Mouse (Mus musculus) thymus, adult 2 months (tissue): Measurements from ENCODE around the gene Adat3. TPM values are rescaled to one million over a fixed set of nuclear protein-coding genes. Genes with fewer than 3 reads are reported as not detected.

ENCODE experiments used
- DNase-seq: peaks from one replicate; pipeline ENCODE4 v3.0.0; 2021
- H3K27ac ChIP-seq: fragments of 200-500 bp; 2 replicates; pipeline ENCODE4 v1.5.1; 2012; ENCODE audit warnings: low read length, control low read depth; ENCODE audit not compliant: control insufficient read depth, insufficient read depth
- H3K27me3 ChIP-seq: fragments of 200-500 bp; 2 replicates; pipeline ENCODE4 v1.6.1; 2012; ENCODE audit warnings: mild to moderate bottlenecking, low read length, moderate library complexity, mixed read lengths; ENCODE audit not compliant: control insufficient read depth, insufficient read depth
- H3K36me3 ChIP-seq: fragments of 200-500 bp; 2 replicates; pipeline ENCODE4 v1.6.1; 2012; ENCODE audit warnings: mild to moderate bottlenecking, low read length, moderate library complexity; ENCODE audit not compliant: control insufficient read depth, insufficient read depth
- H3K4me1 ChIP-seq: fragments of 200-500 bp; replicated peaks from 2 replicates; pipeline ENCODE4 v1.6.1; 2012; ENCODE audit warnings: low read length; ENCODE audit not compliant: control insufficient read depth, insufficient read depth
- H3K4me3 ChIP-seq: fragments of 200-500 bp; 2 replicates; pipeline ENCODE4 v1.5.1; 2012; ENCODE audit warnings: mild to moderate bottlenecking, low read length, control low read depth, moderate library complexity; ENCODE audit not compliant: control insufficient read depth, insufficient read depth
- CTCF ChIP-seq: fragments of 200-500 bp; IDR thresholded peaks from 2 replicates; pipeline ENCODE4 v1.5.1; 2012; ENCODE audit warnings: mild to moderate bottlenecking, control low read depth, low read length, moderate library complexity, borderline replicate concordance; ENCODE audit not compliant: control insufficient read depth, poor library complexity, insufficient read depth; ENCODE audit errors: extremely low read depth
- POLR2A ChIP-seq: fragments of 200-500 bp; IDR thresholded peaks from 2 replicates; pipeline ENCODE4 v1.6.1; 2012; ENCODE audit warnings: mild to moderate bottlenecking, low read length, control low read depth, moderate library complexity; ENCODE audit not compliant: control insufficient read depth, poor library complexity, insufficient read depth; ENCODE audit errors: extremely low read depth
- WGBS: fragments of 180-500 bp; shearing (Covaris S2); methylation state at CpG from one replicate; pipeline ENCODE4 v1.1.7; 2018; 5-methylcytosine and 5-hydroxymethylcytosine counted together
- polyA plus RNA-seq: library from polyadenylated mRNA; depleted of rRNA; stranded (reverse); fragments of >200 nt; gene quantifications from 2 replicates; pipeline ENCODE4 v1.2.3, GENCODE M21; 2012

Gene Adat3
- polyA plus RNA-seq, 1 experiment: 42.9 TPM

DNA sequence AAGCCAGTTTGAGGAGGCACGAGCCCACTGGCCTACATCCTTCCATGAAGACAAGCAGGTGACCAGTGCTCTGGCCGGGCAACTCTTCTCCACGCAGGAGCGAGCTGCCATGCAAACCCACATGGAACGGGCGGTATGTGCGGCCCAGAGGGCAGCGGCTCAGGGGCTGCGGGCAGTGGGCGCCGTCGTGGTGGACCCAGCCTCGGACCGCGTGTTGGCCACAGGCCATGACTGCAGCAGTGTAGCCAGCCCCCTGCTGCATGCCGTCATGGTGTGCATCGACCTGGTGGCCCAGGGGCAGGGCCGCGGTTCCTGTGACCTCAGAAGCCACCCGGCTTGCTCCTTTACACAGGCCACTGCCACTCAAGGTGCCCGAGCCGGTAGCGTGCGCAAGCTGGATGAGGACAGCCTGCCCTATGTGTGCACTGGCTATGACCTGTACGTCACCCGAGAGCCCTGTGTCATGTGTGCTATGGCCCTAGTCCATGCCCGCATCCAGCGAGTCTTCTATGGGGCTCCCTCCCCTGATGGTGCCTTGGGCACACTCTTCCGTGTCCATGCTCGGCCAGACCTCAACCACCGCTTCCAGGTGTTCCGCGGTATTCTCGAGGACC is 4.2 kb downstream of the Adat3 start:
- Histone ChIP-seq H3K4me1 (peaks cover 78% of the 10 kb centered on the region), H3K27ac (no peak overlapping the region), H3K27me3 (no peaks in the 10 kb centered on the region), H3K4me3 (peak overlapping the region; percentile 28), H3K36me3 (no peaks in the 10 kb centered on the region)
- no peak for TF ChIP-seq CTCF
- TF ChIP-seq POLR2A: no peak
- 93% methylated on average over 34 of the region's 34 CpGs for WGBS
- no peak for DNase-seq

DNA sequence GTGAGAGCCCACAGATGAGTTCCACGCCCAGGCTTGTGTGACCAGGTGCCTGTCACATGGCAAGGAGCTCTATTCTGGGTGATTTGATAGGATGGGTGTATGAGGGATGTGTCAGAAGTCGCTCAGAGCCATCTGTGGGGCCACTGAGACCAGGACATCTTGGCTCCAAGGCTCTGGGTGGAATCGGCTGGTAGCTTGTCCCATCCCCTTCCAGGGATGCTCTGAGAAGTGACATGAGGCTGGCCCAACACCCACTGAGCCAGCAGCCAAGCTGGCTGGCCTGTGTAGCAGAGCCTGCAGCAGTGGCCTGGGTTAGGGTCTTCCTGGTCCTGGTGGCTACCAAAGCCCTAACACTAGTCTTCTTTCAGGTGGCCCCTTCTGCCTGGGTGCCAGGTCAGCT is 5.8 kb downstream of the Adat3 start:
- no peaks in the 10 kb centered on the region for H3K36me3 ChIP-seq
- WGBS: 99% methylated on average over 3 of the region's 3 CpGs
- TF ChIP-seq POLR2A: no peak
- no peak for TF ChIP-seq CTCF
- H3K27ac ChIP-seq: no peak overlapping the region
- H3K4me1 ChIP-seq: peaks cover 75% of the 10 kb centered on the region
- H3K4me3 ChIP-seq: no peak overlapping the region
- H3K27me3 ChIP-seq: no peaks in the 10 kb centered on the region
- DNase-seq: no peak

DNA sequence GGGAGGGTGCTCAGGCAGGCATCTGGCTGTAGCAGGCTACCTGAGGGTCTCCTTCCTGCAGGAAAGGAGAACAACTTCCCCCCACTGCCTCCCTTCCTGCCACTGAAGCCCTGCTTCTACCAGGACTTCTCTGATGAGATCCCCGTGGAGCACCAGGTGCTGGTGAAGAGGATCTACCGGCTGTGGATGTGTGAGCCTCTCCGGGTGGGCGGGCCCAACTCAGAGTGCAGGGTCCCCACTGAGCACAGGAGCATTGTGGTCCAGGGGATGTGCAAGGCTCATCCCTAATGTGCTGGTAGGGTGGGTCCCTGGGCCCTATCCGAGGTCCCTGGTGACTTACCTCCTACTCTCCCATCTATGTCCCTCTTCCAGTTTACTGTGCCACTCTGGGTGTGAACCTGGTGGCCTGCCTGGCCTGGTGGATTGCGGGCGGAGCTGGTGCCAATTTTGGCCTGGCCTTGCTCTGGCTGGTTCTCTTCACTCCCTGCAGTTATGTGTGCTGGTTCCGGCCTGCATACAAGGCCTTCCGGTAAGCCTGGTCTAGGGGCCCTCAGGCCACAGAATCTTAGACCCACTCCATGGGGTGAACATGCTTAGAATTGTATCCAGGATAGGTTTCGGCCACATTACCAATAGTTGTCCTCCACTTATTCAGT is 6.7 kb downstream of the Adat3 start:
- TF ChIP-seq CTCF (no peak), POLR2A (no peak)
- Histone ChIP-seq H3K4me3 (no peak overlapping the region), H3K36me3 (no peaks in the 10 kb centered on the region), H3K27ac (peak overlapping the region; percentile 79), H3K27me3 (no peaks in the 10 kb centered on the region), H3K4me1 (peaks cover 73% of the 10 kb centered on the region)
- 88% methylated on average over 10 of the region's 10 CpGs for WGBS
- no peak for DNase-seq

DNA sequence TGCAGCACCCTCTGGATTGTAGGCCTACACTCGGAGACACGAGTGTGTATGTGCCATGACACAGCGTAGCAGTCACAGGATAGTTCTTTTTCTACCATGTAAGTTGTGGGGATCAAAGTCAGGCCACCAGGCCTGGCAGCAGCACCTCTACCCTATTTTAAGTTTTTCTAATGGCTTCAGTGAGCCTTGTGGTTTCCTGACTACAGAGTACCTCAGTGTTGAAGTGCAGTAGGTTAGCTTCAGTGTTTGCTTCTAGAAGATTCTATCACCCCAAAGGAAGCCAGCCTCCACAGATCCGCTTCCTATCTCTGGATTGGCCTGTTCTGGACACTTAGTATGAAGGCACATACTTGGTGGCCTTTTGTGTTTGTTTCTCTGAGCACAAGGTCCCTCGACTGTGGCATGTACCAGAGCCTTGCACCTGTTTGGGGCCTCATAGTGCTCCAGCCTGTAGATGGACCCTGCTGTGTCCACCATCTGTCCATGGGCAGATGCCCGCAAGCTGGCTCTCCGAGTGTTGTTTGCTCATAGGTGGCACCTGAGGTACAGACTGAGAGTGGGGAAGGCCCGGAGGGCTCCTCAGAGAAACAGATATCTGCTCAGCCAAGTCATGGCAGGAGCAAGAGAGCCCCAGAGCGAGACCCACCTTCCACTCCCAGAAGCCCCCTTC is 7.6 kb downstream of the Adat3 start:
- no peak overlapping the region for H3K4me3 ChIP-seq
- no peaks in the 10 kb centered on the region for H3K27me3 ChIP-seq
- no peak for DNase-seq
- H3K36me3 ChIP-seq: peaks cover under 1% of the 10 kb centered on the region; the same call in 1 of the 2 replicates
- H3K27ac ChIP-seq: peak overlapping the region; percentile 79
- TF ChIP-seq CTCF: no peak
- no peak for TF ChIP-seq POLR2A
- peaks cover 73% of the 10 kb centered on the region for H3K4me1 ChIP-seq
- 58% methylated on average over 9 of the region's 9 CpGs for WGBS

DNA sequence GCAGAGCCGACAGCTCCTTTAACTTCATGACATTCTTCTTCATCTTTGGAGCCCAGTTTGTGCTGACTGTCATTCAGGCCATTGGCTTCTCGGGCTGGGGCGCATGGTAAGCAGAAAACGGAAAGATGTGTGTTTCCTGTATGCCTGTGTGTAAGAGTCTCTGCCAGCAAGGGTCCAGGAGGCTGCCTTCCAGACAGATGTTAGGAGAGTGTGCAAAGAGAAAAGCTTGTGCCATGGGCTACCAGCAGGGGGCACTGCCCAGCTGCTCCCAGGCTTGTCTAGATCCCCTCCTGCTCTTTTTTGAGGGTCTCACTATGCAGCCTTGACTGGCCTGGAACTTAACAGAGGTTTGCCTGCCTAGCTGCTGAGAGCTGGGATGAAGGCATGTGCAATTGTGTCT is 8.3 kb downstream of the Adat3 start:
- TF ChIP-seq POLR2A (0 out of 2 replicates have a peak, but pooled peaks have one; percentile 17), CTCF (peak; percentile 89; the same call in 1 of the 2 replicates)
- Histone ChIP-seq H3K4me3 (no peak overlapping the region), H3K4me1 (peaks cover 72% of the 10 kb centered on the region), H3K36me3 (peaks cover 4% of the 10 kb centered on the region; the same call in 1 of the 2 replicates), H3K27ac (peak overlapping the region; percentile 79), H3K27me3 (no peaks in the 10 kb centered on the region)
- peak; percentile 81 for DNase-seq
- 16% methylated on average over 4 of the region's 4 CpGs for WGBS

DNA sequence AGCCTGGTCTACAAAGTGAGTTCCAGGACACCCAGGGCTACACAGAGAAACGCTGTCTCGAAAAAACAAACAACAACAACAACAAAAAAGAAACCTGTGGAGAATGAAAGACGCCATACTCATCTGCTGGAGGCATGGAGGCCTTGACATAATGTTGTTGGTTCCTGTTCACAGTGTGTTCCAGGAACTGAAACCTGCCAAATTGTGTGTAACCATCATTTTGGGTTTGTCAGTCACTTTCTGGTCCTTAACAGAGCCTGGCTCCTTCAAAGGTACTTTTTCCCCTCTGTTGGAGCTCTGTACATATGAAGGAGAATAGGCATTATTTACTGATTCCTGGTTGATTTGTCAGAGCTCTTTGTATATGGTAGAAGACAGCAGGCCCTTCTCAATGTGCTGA is 9.2 kb downstream of the Adat3 start:
- TF ChIP-seq CTCF (no peak), POLR2A (no peak)
- H3K4me1 ChIP-seq: peaks cover 65% of the 10 kb centered on the region
- no peak overlapping the region for H3K27ac ChIP-seq

DNA sequence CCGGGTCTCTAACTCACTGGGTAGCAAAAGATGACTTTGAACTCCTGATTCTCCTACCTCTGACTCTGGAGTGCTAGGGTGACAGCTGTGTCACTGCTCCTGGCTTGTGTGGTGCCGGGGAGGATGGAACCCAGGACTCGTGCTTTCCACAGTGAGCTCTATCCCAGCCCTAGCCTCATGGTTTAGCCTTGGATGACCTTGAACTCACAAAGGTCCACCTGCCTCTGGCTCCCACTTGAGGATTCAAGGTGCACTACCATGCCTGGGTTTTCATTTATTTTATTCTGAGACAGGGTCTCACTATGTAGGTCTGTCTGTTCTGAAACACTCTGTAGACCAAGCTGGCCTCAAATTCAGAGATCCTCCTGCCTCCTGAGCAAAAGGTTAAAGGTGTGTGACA is 11.1 kb downstream of the Adat3 start:
- Histone ChIP-seq H3K4me1 (peaks cover 56% of the 10 kb centered on the region), H3K4me3 (no peak overlapping the region), H3K27me3 (no peaks in the 10 kb centered on the region), H3K36me3 (peaks cover 4% of the 10 kb centered on the region; the same call in 1 of the 2 replicates), H3K27ac (peak overlapping the region; percentile 91)
- TF ChIP-seq CTCF (no peak), POLR2A (no peak)
- no peak for DNase-seq
- 90% methylated on average over 3 of the region's 3 CpGs for WGBS

More for the DNA sequence above, 9.2 kb downstream of the Adat3 start:
- WGBS: 94% methylated on average over 3 of the region's 3 CpGs
- Histone ChIP-seq H3K27me3 (no peaks in the 10 kb centered on the region), H3K36me3 (peaks cover 4% of the 10 kb centered on the region; the same call in 1 of the 2 replicates), H3K4me3 (no peak overlapping the region)
- no peak for DNase-seq
